Mouse (Mus musculus): ENCODE data around the gene Filip1l. TPM values are rescaled to one million over a fixed set of nuclear protein-coding genes. Genes with fewer than 3 reads are reported as not detected.

Filip1l gene
- polyA plus RNA-seq, 1 experiment from 2014 or later: 32.6 TPM

GRCm38 (mm10) chr16:57563453-57563852 lies 210.6 kb downstream of the Filip1l start:
- 23% methylated on average over 3 of the region's 3 CpGs for WGBS
- peak; percentile 78 for ATAC-seq (ENCODE audit: low read depth)
- H3K27ac ChIP-seq (ENCODE audit: low read length): 0 out of 2 replicates have a peak overlapping the region, but pooled peaks have one; percentile 17

GRCm38 (mm10) chr16:57564807-57565206 lies 211.9 kb downstream of the Filip1l start:
- no peak overlapping the region for H3K27ac ChIP-seq (ENCODE audit: low read length)
- no peak overlapping the region for H3K4me3 ChIP-seq (ENCODE audit: low read length)
- no peaks in the 10 kb centered on the region for H3K9me3 ChIP-seq (ENCODE audit: control insufficient read depth, low read length)
- H3K4me2 ChIP-seq (ENCODE audit: low read depth, low read length): no peak overlapping the region
- no peak for ATAC-seq (ENCODE audit: low read depth)
- H3K27me3 ChIP-seq (ENCODE audit: control insufficient read depth, insufficient read depth, low read depth, low read length): no peaks in the 10 kb centered on the region
- no peak overlapping the region for H3K9ac ChIP-seq (ENCODE audit: low read length)
- peaks cover 10% of the 10 kb centered on the region; the same call in 1 of the 2 replicates for H3K4me1 ChIP-seq (replicated peaks; ENCODE audit: control insufficient read depth, insufficient read depth, low read length)
- H3K36me3 ChIP-seq (ENCODE audit: control insufficient read depth, insufficient read depth, low read length): peaks cover under 1% of the 10 kb centered on the region; the same call in 1 of the 2 replicates
- 57% methylated on average over 1 of the region's 1 CpGs for WGBS

More at GRCm38 (mm10) chr16:57563453-57563852, 210.6 kb downstream of the Filip1l start:
- H3K4me2 ChIP-seq (ENCODE audit: low read depth, low read length): no peak overlapping the region
- no peaks in the 10 kb centered on the region for H3K9me3 ChIP-seq (ENCODE audit: control insufficient read depth, low read length)
- H3K4me1 ChIP-seq (replicated peaks; ENCODE audit: control insufficient read depth, insufficient read depth, low read length): peaks cover 7% of the 10 kb centered on the region; the same call in 1 of the 2 replicates
- no peaks in the 10 kb centered on the region for H3K36me3 ChIP-seq (ENCODE audit: control insufficient read depth, insufficient read depth, low read length)
- H3K27me3 ChIP-seq (ENCODE audit: control insufficient read depth, insufficient read depth, low read depth, low read length): no peaks in the 10 kb centered on the region
- H3K4me3 ChIP-seq (ENCODE audit: low read length): no peak overlapping the region
- no peak overlapping the region for H3K9ac ChIP-seq (ENCODE audit: low read length)

- ATAC-seq (ENCODE audit: low read depth): no peak
- 46% methylated on average over 3 of the region's 3 CpGs for WGBS
- Histone ChIP-seq H3K4me2 (ENCODE audit: low read depth, low read length) (no peak overlapping the region), H3K9me3 (ENCODE audit: control insufficient read depth, low read length) (no peaks in the 10 kb centered on the region), H3K9ac (ENCODE audit: low read length) (no peak overlapping the region), H3K27me3 (ENCODE audit: control insufficient read depth, insufficient read depth, low read depth, low read length) (no peaks in the 10 kb centered on the region), H3K36me3 (ENCODE audit: control insufficient read depth, insufficient read depth, low read length) (peaks cover 7% of the 10 kb centered on the region; the same call in 1 of the 2 replicates), H3K27ac (ENCODE audit: low read length) (no peak overlapping the region), H3K4me3 (ENCODE audit: low read length) (no peak overlapping the region), H3K4me1 (replicated peaks; ENCODE audit: control insufficient read depth, insufficient read depth, low read length) (peaks cover 11% of the 10 kb centered on the region; the same call in 1 of the 2 replicates)
These were observed 213.3 kb downstream of the Filip1l start for GRCm38 (mm10) chr16:57566215-57566614.

DNA sequence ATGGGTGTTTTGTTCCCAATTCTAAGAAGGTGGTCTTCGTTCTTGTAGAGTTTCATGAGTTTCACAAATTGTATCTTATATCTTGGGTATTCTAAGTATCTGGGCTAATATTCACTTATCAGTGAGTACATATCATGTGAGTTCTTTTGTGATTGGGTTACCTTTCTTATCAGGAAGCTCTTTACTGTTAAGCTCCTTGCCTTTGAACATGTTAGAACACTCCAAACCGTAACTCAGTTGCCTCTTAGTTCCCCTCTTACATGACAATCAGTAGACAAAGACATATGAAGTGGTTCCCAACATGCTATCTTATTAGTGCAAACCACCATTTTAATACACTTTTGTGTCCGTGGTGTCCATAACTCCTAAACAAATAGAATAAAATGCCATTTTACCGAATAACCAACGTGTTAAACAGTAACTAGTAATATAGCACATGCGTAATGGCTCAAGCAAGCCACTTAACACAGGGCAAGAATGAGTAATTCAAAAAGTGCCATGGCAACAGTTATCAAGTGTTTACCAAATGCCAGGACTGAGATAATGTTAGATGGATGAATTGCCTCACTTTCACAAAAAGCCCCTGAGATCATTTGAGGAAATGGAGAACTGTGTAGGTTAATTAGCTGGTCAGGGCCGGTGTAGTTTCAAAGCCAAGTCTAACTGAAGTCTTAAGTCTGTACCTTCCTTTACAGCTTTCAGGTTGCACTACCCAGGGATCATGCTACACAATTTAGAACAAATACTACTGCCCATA lies 215.9 kb downstream of the Filip1l start:
- Histone ChIP-seq H3K9me3 (ENCODE audit: control insufficient read depth, low read length) (no peaks in the 10 kb centered on the region), H3K4me2 (ENCODE audit: low read depth, low read length) (no peak overlapping the region), H3K9ac (ENCODE audit: low read length) (no peak overlapping the region), H3K4me1 (replicated peaks; ENCODE audit: control insufficient read depth, insufficient read depth, low read length) (peaks cover 13% of the 10 kb centered on the region; the same call in 1 of the 2 replicates), H3K36me3 (ENCODE audit: control insufficient read depth, insufficient read depth, low read length) (peaks cover 7% of the 10 kb centered on the region; the same call in 1 of the 2 replicates), H3K27me3 (ENCODE audit: control insufficient read depth, insufficient read depth, low read depth, low read length) (no peaks in the 10 kb centered on the region), H3K27ac (ENCODE audit: low read length) (peak overlapping the region; percentile 61), H3K4me3 (ENCODE audit: low read length) (no peak overlapping the region)
- peak; percentile 90 for ATAC-seq (ENCODE audit: low read depth)
- WGBS: 42% methylated on average over 7 of the region's 7 CpGs

GRCm38 (mm10) chr16:57570789-57571311 lies 218.0 kb downstream of the Filip1l start:
- Histone ChIP-seq H3K4me1 (replicated peaks; ENCODE audit: control insufficient read depth, insufficient read depth, low read length) (peaks cover 11% of the 10 kb centered on the region; the same call in 1 of the 2 replicates), H3K27me3 (ENCODE audit: control insufficient read depth, insufficient read depth, low read depth, low read length) (no peaks in the 10 kb centered on the region), H3K27ac (ENCODE audit: low read length) (no peak overlapping the region), H3K4me3 (ENCODE audit: low read length) (no peak overlapping the region), H3K36me3 (ENCODE audit: control insufficient read depth, insufficient read depth, low read length) (peaks cover 7% of the 10 kb centered on the region; the same call in 1 of the 2 replicates), H3K4me2 (ENCODE audit: low read depth, low read length) (no peak overlapping the region), H3K9ac (ENCODE audit: low read length) (no peak overlapping the region), H3K9me3 (ENCODE audit: control insufficient read depth, low read length) (no peaks in the 10 kb centered on the region)
- ATAC-seq (ENCODE audit: low read depth): no peak
- 86% methylated on average over 5 of the region's 5 CpGs for WGBS

DNA sequence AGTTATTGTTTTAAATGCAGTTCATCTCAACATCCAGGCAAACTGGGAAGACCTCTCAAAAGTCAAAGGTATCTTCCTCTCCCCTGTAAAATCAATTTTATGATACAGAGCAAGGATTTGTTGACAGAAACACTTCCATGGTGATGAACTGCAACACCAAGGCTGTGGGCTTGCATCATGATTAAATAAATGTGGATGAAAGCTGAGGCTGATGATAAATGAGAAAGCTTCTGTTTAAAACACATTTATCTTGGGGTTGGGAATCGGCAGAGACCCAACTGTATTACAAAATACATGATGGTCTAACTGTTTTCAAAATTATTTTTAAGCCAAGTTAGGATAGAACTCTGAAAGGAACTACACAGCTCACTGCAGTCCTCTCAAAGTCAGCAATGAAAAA lies 220.9 kb downstream of the Filip1l start:
- Histone ChIP-seq H3K9me3 (ENCODE audit: control insufficient read depth, low read length) (no peaks in the 10 kb centered on the region), H3K27ac (ENCODE audit: low read length) (no peak overlapping the region), H3K4me3 (ENCODE audit: low read length) (no peak overlapping the region), H3K4me2 (ENCODE audit: low read depth, low read length) (no peak overlapping the region), H3K36me3 (ENCODE audit: control insufficient read depth, insufficient read depth, low read length) (peaks cover 7% of the 10 kb centered on the region; the same call in 1 of the 2 replicates), H3K4me1 (replicated peaks; ENCODE audit: control insufficient read depth, insufficient read depth, low read length) (peaks cover 13% of the 10 kb centered on the region; the same call in 1 of the 2 replicates), H3K9ac (ENCODE audit: low read length) (no peak overlapping the region), H3K27me3 (ENCODE audit: control insufficient read depth, insufficient read depth, low read depth, low read length) (no peaks in the 10 kb centered on the region)
- ATAC-seq (ENCODE audit: low read depth): no peak
- 53% methylated on average over 1 of the region's 1 CpGs for WGBS

- no peak overlapping the region for H3K4me3 ChIP-seq (ENCODE audit: low read length)
- 76% methylated on average over 1 of the region's 1 CpGs for WGBS
These were observed 223.0 kb downstream of the Filip1l start for GRCm38 (mm10) chr16:57575764-57576388.

GRCm38 (mm10) chr16:57577519-57577918 lies 224.6 kb downstream of the Filip1l start:
- H3K9ac ChIP-seq (ENCODE audit: low read length): no peak overlapping the region
- no peaks in the 10 kb centered on the region for H3K9me3 ChIP-seq (ENCODE audit: control insufficient read depth, low read length)
- H3K36me3 ChIP-seq (ENCODE audit: control insufficient read depth, insufficient read depth, low read length): no peaks in the 10 kb centered on the region
- H3K27me3 ChIP-seq (ENCODE audit: control insufficient read depth, insufficient read depth, low read depth, low read length): no peaks in the 10 kb centered on the region
- H3K4me3 ChIP-seq (ENCODE audit: low read length): no peak overlapping the region
- H3K4me2 ChIP-seq (ENCODE audit: low read depth, low read length): no peak overlapping the region
- ATAC-seq (ENCODE audit: low read depth): no peak
- H3K27ac ChIP-seq (ENCODE audit: low read length): no peak overlapping the region
- 0 out of 2 replicates have a peak, but pooled peaks cover 2% of the 10 kb centered on the region for H3K4me1 ChIP-seq (replicated peaks; ENCODE audit: control insufficient read depth, insufficient read depth, low read length)
- 81% methylated on average over 1 of the region's 1 CpGs for WGBS

More at GRCm38 (mm10) chr16:57575764-57576388, 223.0 kb downstream of the Filip1l start:
- H3K9me3 ChIP-seq (ENCODE audit: control insufficient read depth, low read length): no peaks in the 10 kb centered on the region
- no peak overlapping the region for H3K27ac ChIP-seq (ENCODE audit: low read length)
- no peak overlapping the region for H3K9ac ChIP-seq (ENCODE audit: low read length)
- H3K27me3 ChIP-seq (ENCODE audit: control insufficient read depth, insufficient read depth, low read depth, low read length): no peaks in the 10 kb centered on the region
- peaks cover 2% of the 10 kb centered on the region; the same call in 1 of the 2 replicates for H3K36me3 ChIP-seq (ENCODE audit: control insufficient read depth, insufficient read depth, low read length)
- no peak for ATAC-seq (ENCODE audit: low read depth)
- H3K4me2 ChIP-seq (ENCODE audit: low read depth, low read length): no peak overlapping the region
- H3K4me1 ChIP-seq (replicated peaks; ENCODE audit: control insufficient read depth, insufficient read depth, low read length): peaks cover 9% of the 10 kb centered on the region; the same call in 1 of the 2 replicates

DNA sequence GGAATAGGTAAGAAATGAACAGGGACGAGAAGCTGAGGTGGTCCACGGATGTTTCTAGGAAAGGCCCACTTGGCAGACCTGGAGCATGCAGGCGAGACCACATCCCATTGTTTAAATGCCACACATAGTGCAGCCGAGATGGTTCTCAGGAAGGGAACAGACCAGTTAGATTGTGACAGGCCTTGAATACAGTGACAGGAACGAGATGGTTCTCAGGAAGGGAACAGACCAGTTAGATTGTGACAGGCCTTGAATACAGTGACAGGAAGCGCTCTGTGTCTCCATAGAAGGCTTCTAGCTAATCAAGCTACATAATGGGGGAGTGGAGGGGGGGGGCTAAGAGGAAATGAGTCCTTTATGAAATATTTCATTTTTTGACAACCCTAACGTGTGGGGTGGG lies 227.1 kb downstream of the Filip1l start:
- ATAC-seq (ENCODE audit: low read depth): peak; percentile 75
- Histone ChIP-seq H3K4me1 (replicated peaks; ENCODE audit: control insufficient read depth, insufficient read depth, low read length) (peaks cover 4% of the 10 kb centered on the region; the same call in 1 of the 2 replicates), H3K27ac (ENCODE audit: low read length) (peak overlapping the region; percentile 41; the same call in 1 of the 2 replicates), H3K9me3 (ENCODE audit: control insufficient read depth, low read length) (no peaks in the 10 kb centered on the region), H3K4me3 (ENCODE audit: low read length) (no peak overlapping the region), H3K27me3 (ENCODE audit: control insufficient read depth, insufficient read depth, low read depth, low read length) (no peaks in the 10 kb centered on the region), H3K36me3 (ENCODE audit: control insufficient read depth, insufficient read depth, low read length) (no peaks in the 10 kb centered on the region), H3K4me2 (ENCODE audit: low read depth, low read length) (no peak overlapping the region), H3K9ac (ENCODE audit: low read length) (no peak overlapping the region)
- 49% methylated on average over 7 of the region's 7 CpGs for WGBS
